Mouse (Mus musculus) c-Kit-negative CD71-positive TER-119-positive erythroid progenitor cells, embryonic 14.5 days (primary cell): ENCODE results near the gene Olfr58.
"Not testable (repeated sequence)": the region's sequence is repeated elsewhere in the genome, so short reads cannot be mapped to it uniquely, and the experiment has no call there.

Experiments used
- DNase-seq: peaks from one replicate; pipeline ENCODE4 v3.0.0-alpha.2; 2013; ENCODE audit warnings: low read depth, low spot score

Olfr58 gene

GRCm38 (mm10) chr9:19779983-19780382 is at the start of gene Olfr58:
TSS of gene Olfr58 (plus strand) at chr9:19780283.
- no peak for DNase-seq

DNA sequence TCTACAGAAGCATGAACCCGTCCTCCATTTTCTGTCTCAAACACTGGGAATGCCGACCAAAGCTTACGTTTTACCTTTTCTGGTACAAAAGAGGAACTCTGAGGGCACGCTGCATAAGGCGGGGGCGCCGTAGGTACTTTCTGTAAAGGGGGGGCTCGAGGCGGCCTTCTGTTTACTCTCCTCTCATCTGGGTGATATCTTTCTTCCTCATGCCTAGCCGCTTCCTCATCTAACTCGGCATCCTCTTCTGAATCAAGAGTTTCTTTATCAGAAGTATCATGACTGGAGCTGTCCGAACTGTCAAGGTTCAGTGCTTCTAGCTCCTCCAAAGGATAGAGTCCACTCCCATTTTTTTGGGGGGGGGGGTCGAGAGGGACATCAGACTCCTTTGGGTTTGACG is 10.9 kb upstream of the Olfr58 start:
- DNase-seq: no peak

DNA sequence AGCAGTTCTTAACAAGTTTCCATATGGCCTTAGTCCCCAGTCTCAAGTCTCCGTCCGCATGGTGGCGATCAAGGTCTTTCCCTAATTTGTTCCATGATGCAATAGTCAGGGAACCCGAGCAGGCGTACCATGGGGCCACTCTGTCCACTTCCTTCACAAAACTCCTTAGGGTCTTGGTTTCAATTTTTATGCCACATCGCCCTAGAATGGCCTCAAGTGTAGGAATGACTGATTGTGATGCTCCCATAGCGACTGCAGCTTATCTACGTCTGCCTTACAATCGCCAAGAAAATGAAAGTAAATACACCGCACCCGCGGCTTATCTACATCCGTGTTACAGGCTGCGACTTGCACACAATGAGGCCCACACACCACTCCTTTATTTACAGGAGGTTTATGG is 10.4 kb upstream of the Olfr58 start:
- no peak for DNase-seq

DNA sequence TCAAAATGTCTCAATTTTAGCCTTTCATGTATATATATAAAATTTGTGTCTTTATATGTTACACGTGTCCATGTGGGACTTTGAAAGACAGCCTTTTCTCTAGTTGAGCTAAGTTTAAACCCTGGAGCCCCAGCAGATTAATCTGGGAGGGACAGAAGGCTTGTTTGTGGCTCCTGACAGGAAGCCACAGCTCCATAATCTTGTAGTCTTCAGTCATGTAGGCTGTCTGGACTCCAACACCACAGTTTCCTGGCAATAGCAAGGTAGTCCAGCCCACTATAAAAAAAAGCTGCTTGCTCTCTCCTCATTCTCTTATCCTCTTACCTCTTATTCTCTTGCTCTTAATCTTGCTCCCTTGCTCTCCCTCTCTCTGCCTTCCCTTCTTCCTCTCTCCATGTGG is 22.9 kb downstream of the Olfr58 start:
- DNase-seq: no peak

GRCm38 (mm10) chr9:19804606-19805005 is 24.5 kb downstream of the Olfr58 start, which contains the start of gene Olfr859:
TSS of gene Olfr859 (plus strand) at chr9:19804906.
- DNase-seq: not testable (repeated sequence)
